Mouse (Mus musculus) forebrain, embryonic 16.5 days (tissue): ENCODE measurements around the gene Gdpd3. TPM values are rescaled to one million over a fixed set of nuclear protein-coding genes. Genes with fewer than 3 reads are reported as not detected.

Experiments used
- ATAC-seq: fragments of 200-750 bp; cut with Nextera tagmentation; 2 replicates; pipeline ENCODE4 v1.8.0; 2017; ENCODE audit warnings: mild to moderate bottlenecking, moderate library complexity
- H3K27ac ChIP-seq: fragments of 300-500 bp; sonication (generic); 2 replicates; pipeline ENCODE4 v1.5.1; 2014; ENCODE audit warnings: low read length, control low read depth
- H3K27me3 ChIP-seq: fragments of 300-500 bp; sonication (generic); replicated peaks from 2 replicates; pipeline ENCODE4 v1.6.1; 2014; ENCODE audit warnings: low read length; ENCODE audit not compliant: control insufficient read depth, insufficient read depth
- H3K36me3 ChIP-seq: fragments of 300-500 bp; sonication (generic); 2 replicates; pipeline ENCODE4 v1.6.1; 2014; ENCODE audit not compliant: control insufficient read depth, insufficient read depth
- H3K4me1 ChIP-seq: fragments of 300-500 bp; sonication (generic); replicated peaks from 2 replicates; pipeline ENCODE4 v1.6.1; 2014; ENCODE audit warnings: low read length; ENCODE audit not compliant: control insufficient read depth, insufficient read depth
- H3K4me2 ChIP-seq: fragments of 300-500 bp; sonication (generic); 2 replicates; pipeline ENCODE4 v1.6.1; 2014; ENCODE audit warnings: mild to moderate bottlenecking, low read length, control low read depth
- H3K4me3 ChIP-seq: fragments of 300-500 bp; sonication (generic); replicated peaks from 2 replicates; pipeline ENCODE4 v1.5.1; 2014; ENCODE audit warnings: mild to moderate bottlenecking, low read length, control low read depth
- H3K9ac ChIP-seq: fragments of 300-500 bp; sonication (generic); replicated peaks from 2 replicates; pipeline ENCODE4 v1.6.1; 2014; ENCODE audit warnings: low read depth, low read length, control low read depth
- H3K9me3 ChIP-seq: fragments of 300-500 bp; sonication (generic); 2 replicates; pipeline ENCODE4 v1.6.1; 2016; ENCODE audit warnings: low read length; ENCODE audit not compliant: control insufficient read depth
- WGBS: fragments of 180-500 bp; shearing (Covaris S2); extraction: QIAGEN DNeasy Blood & Tissue Kit; methylation state at CpG from one replicate; pipeline ENCODE4 v1.1.7; 2014; 5-methylcytosine and 5-hydroxymethylcytosine counted together
- polyA plus RNA-seq: library from polyadenylated mRNA; unstranded; fragments of >200 nt; fragmentation: Nextera tagmentation; extraction: Ambion mirVana; gene quantifications from 2 replicates; pipeline ENCODE4 v1.2.1, GENCODE M21; 2015

Gdpd3 gene
- polyA plus RNA-seq, 1 experiment from 2014 or later, result 2.6 TPM

- no peaks in the 10 kb centered on the region for H3K27me3 ChIP-seq
- no peak for ATAC-seq
Measured at GRCm38 (mm10) chr7:126758539-126758938, 7.6 kb upstream of the Gdpd3 start.

GRCm38 (mm10) chr7:126759050-126759671 is 7.0 kb upstream of the Gdpd3 start, which contains the start of gene Mapk3:
Gene Mapk3, plus strand, starts transcription at chr7:126759601.
- peak within 1 kb of the TSS; percentile 88 for H3K4me3 ChIP-seq
- ATAC-seq, result peak; percentile 64
- WGBS, result under 1% methylated on average over 27 of the region's 38 CpGs
- peak within 1 kb of the TSS; percentile 87 for H3K27ac ChIP-seq
- H3K36me3 ChIP-seq, result peaks cover under 1% of the 10 kb centered on the region; the same call in 1 of the 2 replicates
- peaks cover 44% of the 10 kb centered on the region for H3K4me1 ChIP-seq
- H3K9me3 ChIP-seq, result no peaks in the 10 kb centered on the region
- H3K9ac ChIP-seq, result peak within 1 kb of the TSS; percentile 95
- H3K27me3 ChIP-seq, result no peaks in the 10 kb centered on the region
- H3K4me2 ChIP-seq, result peak within 1 kb of the TSS; percentile 85

More at GRCm38 (mm10) chr7:126758539-126758938, 7.6 kb upstream of the Gdpd3 start:
- Histone ChIP-seq H3K36me3 (no peaks in the 10 kb centered on the region), H3K9ac (no peak overlapping the region), H3K4me3 (no peak overlapping the region), H3K27ac (no peak overlapping the region), H3K9me3 (no peaks in the 10 kb centered on the region), H3K4me2 (no peak overlapping the region), H3K4me1 (peaks cover 44% of the 10 kb centered on the region)
- 78% methylated on average over 7 of the region's 7 CpGs for WGBS

GRCm38 (mm10) chr7:126759672-126760390 is 6.3 kb upstream of the Gdpd3 start:
- peak overlapping the region; percentile 87 for H3K27ac ChIP-seq
- 0% methylated on average over 24 of the region's 24 CpGs for WGBS
- peak overlapping the region; percentile 85 for H3K4me2 ChIP-seq
- H3K9ac ChIP-seq, result peak overlapping the region; percentile 95
- H3K4me1 ChIP-seq, result peaks cover 40% of the 10 kb centered on the region
- peak; percentile 39 for ATAC-seq
- peak overlapping the region; percentile 88 for H3K4me3 ChIP-seq
- no peaks in the 10 kb centered on the region for H3K9me3 ChIP-seq
- H3K27me3 ChIP-seq, result no peaks in the 10 kb centered on the region
- peaks cover 5% of the 10 kb centered on the region; the same call in 1 of the 2 replicates for H3K36me3 ChIP-seq

GRCm38 (mm10) chr7:126760391-126760802 is 5.7 kb upstream of the Gdpd3 start:
- WGBS, result 27% methylated on average over 3 of the region's 3 CpGs
- Histone ChIP-seq H3K9ac (peak overlapping the region; percentile 95), H3K27ac (peak overlapping the region; percentile 87), H3K4me3 (peak overlapping the region; percentile 88), H3K4me1 (peaks cover 36% of the 10 kb centered on the region), H3K36me3 (peaks cover 6% of the 10 kb centered on the region; the same call in 1 of the 2 replicates), H3K9me3 (no peaks in the 10 kb centered on the region), H3K27me3 (no peaks in the 10 kb centered on the region), H3K4me2 (peak overlapping the region; percentile 85)
- ATAC-seq, result peak; percentile 6

- peaks cover 36% of the 10 kb centered on the region for H3K4me1 ChIP-seq
- H3K9me3 ChIP-seq, result no peaks in the 10 kb centered on the region
- H3K27ac ChIP-seq, result peak overlapping the region; percentile 87
- peaks cover 6% of the 10 kb centered on the region; the same call in 1 of the 2 replicates for H3K36me3 ChIP-seq
- no peaks in the 10 kb centered on the region for H3K27me3 ChIP-seq
- peak overlapping the region; percentile 88 for H3K4me3 ChIP-seq
- peak overlapping the region; percentile 95 for H3K9ac ChIP-seq
- no peak for ATAC-seq
- H3K4me2 ChIP-seq, result peak overlapping the region; percentile 85
- 59% methylated on average over 4 of the region's 4 CpGs for WGBS
Measured at GRCm38 (mm10) chr7:126760956-126761355, 5.2 kb upstream of the Gdpd3 start.

- H3K4me2 ChIP-seq, result peak overlapping the region; percentile 85; the same call in 1 of the 2 replicates
- no peak overlapping the region for H3K9ac ChIP-seq
- H3K9me3 ChIP-seq, result no peaks in the 10 kb centered on the region
- peaks cover 6% of the 10 kb centered on the region; the same call in 1 of the 2 replicates for H3K36me3 ChIP-seq
- H3K27ac ChIP-seq, result peak overlapping the region; percentile 84
- ATAC-seq, result no peak
- 70% methylated on average over 6 of the region's 6 CpGs for WGBS
- H3K27me3 ChIP-seq, result no peaks in the 10 kb centered on the region
- peak overlapping the region; percentile 88; the same call in 1 of the 2 replicates for H3K4me3 ChIP-seq
- H3K4me1 ChIP-seq, result peaks cover 36% of the 10 kb centered on the region
Measured at GRCm38 (mm10) chr7:126761529-126762067, 4.5 kb upstream of the Gdpd3 start.

- Histone ChIP-seq H3K27ac (peak overlapping the region; percentile 84), H3K36me3 (peaks cover 8% of the 10 kb centered on the region; the same call in 1 of the 2 replicates), H3K9me3 (no peaks in the 10 kb centered on the region), H3K4me3 (peak overlapping the region; percentile 36), H3K4me1 (peaks cover 36% of the 10 kb centered on the region), H3K4me2 (peak overlapping the region; percentile 54), H3K27me3 (no peaks in the 10 kb centered on the region), H3K9ac (peak overlapping the region; percentile 48)
- WGBS, result 53% methylated on average over 17 of the region's 17 CpGs
- ATAC-seq, result peak; percentile 12; the same call in 1 of the 2 replicates
Measured at GRCm38 (mm10) chr7:126762471-126763008, 3.6 kb upstream of the Gdpd3 start.

- ATAC-seq, result no peak
Measured at GRCm38 (mm10) chr7:126765540-126765939, 594 bp upstream of the Gdpd3 start.

GRCm38 (mm10) chr7:126767001-126767400 is 867 bp downstream of the Gdpd3 start:
- WGBS, result 93% methylated on average over 8 of the region's 8 CpGs
- H3K9ac ChIP-seq, result no peak overlapping the region
- H3K4me3 ChIP-seq, result no peak overlapping the region
- H3K9me3 ChIP-seq, result no peaks in the 10 kb centered on the region
- peaks cover 15% of the 10 kb centered on the region for H3K4me1 ChIP-seq
- peaks cover 22% of the 10 kb centered on the region for H3K36me3 ChIP-seq
- no peak overlapping the region for H3K4me2 ChIP-seq
- H3K27me3 ChIP-seq, result no peaks in the 10 kb centered on the region
- no peak overlapping the region for H3K27ac ChIP-seq
- no peak for ATAC-seq

More at GRCm38 (mm10) chr7:126765540-126765939, 594 bp upstream of the Gdpd3 start:
- Histone ChIP-seq H3K9ac (no peak overlapping the region), H3K27me3 (no peaks in the 10 kb centered on the region), H3K9me3 (no peaks in the 10 kb centered on the region), H3K4me1 (peaks cover 29% of the 10 kb centered on the region), H3K36me3 (peaks cover 21% of the 10 kb centered on the region), H3K4me2 (no peak overlapping the region), H3K27ac (no peak overlapping the region), H3K4me3 (no peak overlapping the region)
- WGBS, result 86% methylated on average over 9 of the region's 9 CpGs
